Mouse (Mus musculus) embryonic facial prominence, embryonic 14.5 days (tissue): ENCODE data around the gene Gm49358. TPM values are rescaled to one million over a fixed set of nuclear protein-coding genes. Genes with fewer than 3 reads are reported as not detected.
A peak's percentile ranks its signal among the peaks of the same experiment; 100 is the strongest.

Experiments used
- ATAC-seq: fragments of 200-750 bp; cut with Nextera tagmentation; 2 replicates; pipeline ENCODE4 v1.8.0; 2017; ENCODE audit warnings: low read depth, moderate number of reproducible peaks, moderate TSS enrichment
- DNase-seq: peaks from one replicate; pipeline ENCODE4 v3.0.0-alpha.2; 2015; ENCODE audit warnings: low spot score
- H3K27ac ChIP-seq: fragments of 300-500 bp; sonication (generic); replicated peaks from 2 replicates; pipeline ENCODE4 v1.5.1; 2014; ENCODE audit warnings: low read depth, mild to moderate bottlenecking, low read length, moderate library complexity
- H3K27me3 ChIP-seq: fragments of 300-500 bp; sonication (generic); replicated peaks from 2 replicates; pipeline ENCODE4 v1.6.1; 2014; ENCODE audit warnings: low read length; ENCODE audit not compliant: control insufficient read depth, insufficient read depth
- H3K36me3 ChIP-seq: fragments of 300-500 bp; sonication (generic); 2 replicates; pipeline ENCODE4 v1.6.1; 2014; ENCODE audit warnings: low read length, mixed read lengths; ENCODE audit not compliant: control insufficient read depth, insufficient read depth
- H3K4me1 ChIP-seq: fragments of 300-500 bp; sonication (generic); 2 replicates; pipeline ENCODE4 v1.6.1; 2014; ENCODE audit warnings: antibody characterized with exemption, low read length; ENCODE audit not compliant: control insufficient read depth, insufficient read depth
- H3K4me2 ChIP-seq: fragments of 300-500 bp; sonication (generic); 2 replicates; pipeline ENCODE4 v1.6.1; 2014; ENCODE audit warnings: low read depth, mild to moderate bottlenecking, low read length, moderate library complexity, mixed read lengths
- H3K4me3 ChIP-seq: fragments of 300-500 bp; sonication (generic); 2 replicates; pipeline ENCODE4 v1.5.1; 2014; ENCODE audit warnings: low read depth, mild to moderate bottlenecking, low read length
- H3K9ac ChIP-seq: fragments of 300-500 bp; sonication (generic); 2 replicates; pipeline ENCODE4 v1.6.1; 2014; ENCODE audit warnings: low read depth, mild to moderate bottlenecking, low read length, moderate library complexity, mixed read lengths
- H3K9me3 ChIP-seq: fragments of 300-500 bp; sonication (generic); 2 replicates; pipeline ENCODE4 v1.6.1; 2016; ENCODE audit warnings: low read length; ENCODE audit not compliant: control insufficient read depth
- WGBS: fragments of 180-500 bp; shearing (Covaris S2); extraction: QIAGEN DNeasy Blood & Tissue Kit; methylation state at CpG from one replicate; pipeline ENCODE4 v1.1.7; 2014; 5-methylcytosine and 5-hydroxymethylcytosine counted together
- polyA plus RNA-seq: library from polyadenylated mRNA; unstranded; fragments of >200 nt; fragmentation: Nextera tagmentation; extraction: Ambion mirVana; gene quantifications from 2 replicates; pipeline ENCODE4 v1.2.1, GENCODE M21; 2014

The Gm49358 gene
- polyA plus RNA-seq, 1 experiment from 2014 or later, result not detected

GRCm38 (mm10) chr10:86880071-86880806 is 116.5 kb downstream of the Gm49358 start:
- peak; percentile 30 for DNase-seq
- 47% methylated on average over 5 of the region's 5 CpGs for WGBS
- Histone ChIP-seq H3K4me1 (no peaks in the 10 kb centered on the region), H3K27ac (no peak overlapping the region), H3K9me3 (no peaks in the 10 kb centered on the region), H3K27me3 (no peaks in the 10 kb centered on the region), H3K4me3 (no peak overlapping the region), H3K36me3 (no peaks in the 10 kb centered on the region), H3K4me2 (no peak overlapping the region), H3K9ac (no peak overlapping the region)
- ATAC-seq, result no peak

- no peak overlapping the region for H3K4me2 ChIP-seq
- no peak for DNase-seq
- ATAC-seq, result no peak
Measured at GRCm38 (mm10) chr10:86881448-86881847, 117.7 kb downstream of the Gm49358 start.

More at GRCm38 (mm10) chr10:86881448-86881847, 117.7 kb downstream of the Gm49358 start:
- Histone ChIP-seq H3K27me3 (no peaks in the 10 kb centered on the region), H3K4me1 (no peaks in the 10 kb centered on the region), H3K36me3 (no peaks in the 10 kb centered on the region), H3K4me3 (no peak overlapping the region), H3K27ac (no peak overlapping the region), H3K9me3 (no peaks in the 10 kb centered on the region), H3K9ac (no peak overlapping the region)

Other genes starting within 250 kb of the Gm49358 start
- gene Hsp90b1, start 58.5 kb upstream of the Gm49358 start, polyA plus RNA-seq, result 497 and 498 TPM in 2 replicates
- gene Ttc41, start 58.2 kb upstream of the Gm49358 start, polyA plus RNA-seq, result 1.1 and 1.6 TPM in 2 replicates
- gene Nt5dc3, start 15.0 kb downstream of the Gm49358 start, polyA plus RNA-seq, result 2.3 TPM in 2 replicates
- 0.31 and 0.33 TPM in 2 replicates for gene Stab2, start 244.1 kb downstream of the Gm49358 start, polyA plus RNA-seq